Mouse (Mus musculus): ENCODE data around the gene Prkce. TPM values are rescaled to one million over a fixed set of nuclear protein-coding genes. Genes with fewer than 3 reads are reported as not detected.

Prkce gene
- total RNA-seq, 2 experiments from 2014 or later: 6.9 to 7.4 TPM

- DNase-seq: no peak
Observed at GRCm38 (mm10) chr17:86489827-86490226, 322.2 kb downstream of the Prkce start.

- DNase-seq: no peak
Observed at GRCm38 (mm10) chr17:86492376-86492775, 324.8 kb downstream of the Prkce start.

- no peak for DNase-seq
Observed at GRCm38 (mm10) chr17:86493891-86494420, 326.4 kb downstream of the Prkce start.

GRCm38 (mm10) chr17:86494494-86494893, 326.9 kb downstream of the Prkce start:
- DNase-seq: no peak

- no peak for DNase-seq
Observed at GRCm38 (mm10) chr17:86494895-86495294, 327.3 kb downstream of the Prkce start.

- no peak for DNase-seq
Observed at GRCm38 (mm10) chr17:86496123-86496771, 328.7 kb downstream of the Prkce start.

GRCm38 (mm10) chr17:86497302-86497701, 329.7 kb downstream of the Prkce start:
- DNase-seq: no peak

GRCm38 (mm10) chr17:86499359-86500045, 331.9 kb downstream of the Prkce start:
- peak; percentile 63 for DNase-seq

- no peak for DNase-seq
Observed at GRCm38 (mm10) chr17:86501393-86501792, 333.8 kb downstream of the Prkce start.

GRCm38 (mm10) chr17:86503208-86503897, 335.8 kb downstream of the Prkce start:
- no peak for DNase-seq

GRCm38 (mm10) chr17:86505183-86505631, 337.6 kb downstream of the Prkce start, which contains the start of gene Gm10309:
Gene Gm10309, minus strand, starts transcription at chr17:86505232.
- peak; percentile 73 for DNase-seq

- no peak for DNase-seq
Observed at GRCm38 (mm10) chr17:86506881-86507280, 339.3 kb downstream of the Prkce start.

- peak; percentile 61 for DNase-seq
Observed at GRCm38 (mm10) chr17:86507342-86508211, 340.0 kb downstream of the Prkce start.

- DNase-seq: no peak
Observed at GRCm38 (mm10) chr17:86508212-86508490, 340.6 kb downstream of the Prkce start.

- DNase-seq: no peak
Observed at GRCm38 (mm10) chr17:86509871-86510270, 342.3 kb downstream of the Prkce start.

GRCm38 (mm10) chr17:86514974-86515620, 347.5 kb downstream of the Prkce start:
- DNase-seq: no peak

- DNase-seq: no peak
Observed at GRCm38 (mm10) chr17:86516630-86517029, 349.0 kb downstream of the Prkce start.

- no peak for DNase-seq
Observed at GRCm38 (mm10) chr17:86518604-86519003, 351.0 kb downstream of the Prkce start.

- DNase-seq: peak; percentile 28
Observed at GRCm38 (mm10) chr17:86521252-86521651, 353.7 kb downstream of the Prkce start.

GRCm38 (mm10) chr17:86522649-86523048, 355.1 kb downstream of the Prkce start:
- no peak for DNase-seq

- DNase-seq: no peak
Observed at GRCm38 (mm10) chr17:86523374-86523773, 355.8 kb downstream of the Prkce start.
